Mouse (Mus musculus) testis, postnatal 14 days (tissue): Measurements from ENCODE around the gene Dpyd.

Experiments used
- DNase-seq: peaks from one replicate; pipeline ENCODE4 v3.0.0; 2021; ENCODE audit warnings: low spot score

Gene Dpyd

GRCm38 (mm10) chr3:119361555-119362385, 799.8 kb downstream of the Dpyd start:
- no peak for DNase-seq

- DNase-seq = no peak
Measured at GRCm38 (mm10) chr3:119362392-119362791, 800.5 kb downstream of the Dpyd start.

DNA sequence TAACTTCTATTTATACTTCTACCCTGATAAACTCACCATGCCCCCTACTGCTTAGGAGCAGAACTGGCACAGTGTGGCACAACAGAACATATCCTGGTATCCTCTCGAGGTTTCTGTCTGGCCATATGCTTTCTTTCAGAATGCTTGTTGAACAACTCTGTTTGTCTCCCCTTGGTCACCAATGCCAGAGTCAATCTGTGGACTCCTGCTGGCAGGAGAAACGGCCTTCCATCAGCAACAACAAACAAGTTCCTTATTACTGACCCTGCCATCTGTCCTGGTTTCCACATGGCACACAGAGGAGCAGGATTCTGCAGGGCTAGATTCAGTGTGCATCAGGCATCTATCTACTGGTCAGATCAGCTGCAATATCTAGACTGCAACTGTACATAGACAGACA, 807.0 kb downstream of the Dpyd start:
- no peak for DNase-seq

DNA sequence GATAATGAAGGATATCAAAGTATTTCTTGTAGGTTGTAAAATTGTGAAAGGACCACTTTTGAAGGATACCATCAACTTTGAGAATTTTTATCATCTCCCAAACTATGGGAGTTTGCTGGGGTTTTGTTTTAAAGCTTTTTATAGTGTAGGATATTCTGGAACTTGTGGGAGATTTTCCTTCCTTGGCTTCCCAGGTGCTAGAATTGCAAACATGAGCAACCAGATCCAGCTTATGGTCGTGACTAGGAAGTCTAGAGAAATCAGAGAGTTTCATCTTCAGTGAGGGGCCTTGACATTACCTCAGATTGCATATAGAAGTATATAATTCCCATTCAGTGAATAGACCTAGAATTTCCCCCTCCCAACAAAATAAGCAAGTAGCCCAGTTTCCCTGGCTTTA, 819.2 kb downstream of the Dpyd start:
- no peak for DNase-seq

- no peak for DNase-seq
Measured at GRCm38 (mm10) chr3:119382395-119382794, 820.5 kb downstream of the Dpyd start.

DNA sequence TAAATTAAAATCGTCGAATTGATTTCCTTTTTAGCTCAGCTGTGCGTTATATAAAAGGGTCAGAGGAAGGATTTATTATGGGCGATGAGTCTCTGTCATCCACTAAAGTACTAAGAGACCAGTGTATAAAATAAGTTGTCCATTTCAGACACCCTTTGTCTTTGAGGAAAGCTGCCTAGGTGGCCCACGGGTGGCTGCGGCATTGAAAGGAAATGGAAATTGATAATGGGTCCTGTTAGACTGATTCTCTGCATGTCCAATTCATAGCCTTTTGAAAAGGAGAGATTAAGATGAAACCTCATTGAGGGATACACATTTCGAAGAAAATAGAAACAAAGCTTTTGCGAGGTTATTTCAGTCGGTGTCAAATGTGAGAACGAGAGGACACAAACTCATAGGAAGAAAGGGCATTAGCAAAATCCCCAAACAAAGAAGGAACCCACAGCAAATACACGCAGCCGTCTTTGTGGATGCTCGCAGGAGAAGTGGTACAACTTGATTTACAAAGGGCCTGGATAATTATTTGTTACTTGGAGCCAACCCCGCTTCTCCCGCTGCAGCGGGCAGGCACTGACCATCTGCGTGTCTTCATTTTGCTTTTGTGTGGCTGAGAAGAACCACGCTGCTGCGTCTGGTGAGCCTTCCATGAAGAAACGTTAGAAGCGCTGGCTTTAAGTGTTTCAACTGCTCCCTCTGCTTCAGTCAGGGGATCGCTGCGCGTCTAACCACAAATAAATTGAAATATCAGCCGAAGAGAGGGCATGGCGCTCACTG, 825.6 kb downstream of the Dpyd start:
- DNase-seq = peak; percentile 3

DNA sequence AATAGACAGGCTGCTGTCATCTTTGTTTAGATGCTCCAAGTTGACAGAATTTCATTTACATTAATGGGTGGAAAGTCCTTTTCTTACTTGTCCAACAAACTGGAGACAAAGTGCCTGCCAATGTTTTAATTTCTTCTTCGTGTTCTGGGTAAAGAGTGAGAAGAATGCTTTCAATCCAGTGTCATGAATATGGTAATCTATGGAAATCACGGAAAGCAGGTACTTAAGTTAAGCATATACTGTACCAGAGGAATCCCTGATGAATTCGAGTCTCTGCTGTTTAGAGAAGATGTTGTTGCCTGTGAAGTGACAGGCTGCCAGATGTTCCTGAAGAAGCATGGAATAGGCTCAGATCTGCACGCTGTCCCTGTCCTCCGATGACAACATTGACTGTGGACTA, 835.3 kb downstream of the Dpyd start:
- DNase-seq = no peak

DNA sequence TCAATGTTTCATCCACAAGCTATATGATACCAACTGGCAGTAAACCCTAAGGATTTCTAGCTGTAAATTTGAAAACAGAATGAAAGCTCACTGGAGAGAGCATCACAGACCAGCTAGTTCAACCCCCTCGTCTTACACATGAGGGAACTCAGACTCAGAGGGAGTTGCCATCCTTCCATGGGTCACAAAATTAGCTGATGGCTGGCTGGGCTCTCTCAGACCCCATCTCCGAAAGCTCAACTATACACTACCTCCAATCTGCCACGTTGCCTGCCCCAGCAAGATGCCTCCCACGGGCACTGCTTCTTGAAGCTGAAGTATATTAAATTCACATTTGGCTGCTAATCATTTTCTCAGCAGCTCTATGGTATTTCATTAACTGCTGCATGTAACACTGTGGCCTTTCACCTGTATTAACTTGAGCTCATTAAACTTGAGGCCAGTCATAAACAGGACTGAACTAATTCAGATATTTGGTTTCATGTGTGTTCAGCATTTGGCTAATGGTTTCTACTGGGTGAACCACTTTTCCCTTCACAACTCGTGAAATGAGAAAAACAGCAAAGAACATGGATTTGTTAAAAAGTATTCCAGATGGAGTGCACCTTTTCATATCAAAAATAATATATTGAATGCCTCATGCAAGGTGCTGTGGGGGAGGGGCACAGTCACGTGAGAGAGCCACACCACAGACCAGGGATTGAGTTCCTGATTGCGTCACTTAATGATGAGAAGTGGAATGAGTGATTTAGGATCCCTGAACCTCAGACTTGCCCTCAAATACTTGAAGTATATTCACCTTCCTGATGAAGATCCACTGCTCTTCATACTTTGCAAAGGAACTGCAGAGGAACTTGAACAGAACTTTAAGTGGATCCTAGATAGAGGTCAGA, 841.2 kb downstream of the Dpyd start:
- no peak for DNase-seq

GRCm38 (mm10) chr3:119419087-119419709, 857.3 kb downstream of the Dpyd start:
- no peak for DNase-seq

DNA sequence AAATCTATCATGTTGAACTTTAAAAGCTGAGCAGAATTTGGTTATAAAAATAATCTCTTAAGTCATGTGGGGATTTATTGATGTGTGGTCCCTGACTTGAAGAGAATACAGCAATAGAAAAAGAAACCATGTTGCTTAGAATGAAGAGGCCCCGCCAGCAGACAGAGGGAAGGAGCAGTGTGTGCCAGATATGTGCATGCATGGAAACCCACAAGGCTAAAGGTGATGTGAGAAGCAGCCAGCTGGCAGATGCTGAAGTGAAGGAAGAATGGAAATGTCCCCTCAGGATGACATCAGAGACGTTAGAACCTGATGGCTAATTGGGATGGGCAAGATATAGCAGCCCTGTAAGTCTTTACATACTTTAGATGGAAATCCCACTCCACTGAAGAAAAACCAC, 857.8 kb downstream of the Dpyd start:
- DNase-seq = no peak

- no peak for DNase-seq
Measured at GRCm38 (mm10) chr3:119431339-119431738, 869.4 kb downstream of the Dpyd start.

DNA sequence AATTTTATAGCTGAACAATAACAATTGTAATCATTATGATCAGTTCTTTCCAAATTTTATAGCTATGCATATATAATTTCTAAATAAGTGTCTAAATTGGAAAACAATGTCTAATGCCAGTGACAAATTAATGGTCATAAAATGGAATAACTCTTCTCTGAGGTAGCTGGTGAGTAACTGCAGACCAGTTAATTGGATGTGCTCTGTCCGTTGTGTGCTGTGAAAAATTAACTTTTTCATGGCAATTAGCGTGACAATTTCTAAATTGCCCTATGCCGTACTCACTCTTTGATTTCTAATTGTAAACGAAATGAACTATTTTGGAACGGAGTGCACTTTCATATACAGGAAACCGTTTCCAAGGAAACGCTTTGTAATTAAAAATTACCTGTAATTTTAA, 869.8 kb downstream of the Dpyd start:
- no peak for DNase-seq

GRCm38 (mm10) chr3:119447559-119447958, 885.6 kb downstream of the Dpyd start:
- no peak for DNase-seq

DNA sequence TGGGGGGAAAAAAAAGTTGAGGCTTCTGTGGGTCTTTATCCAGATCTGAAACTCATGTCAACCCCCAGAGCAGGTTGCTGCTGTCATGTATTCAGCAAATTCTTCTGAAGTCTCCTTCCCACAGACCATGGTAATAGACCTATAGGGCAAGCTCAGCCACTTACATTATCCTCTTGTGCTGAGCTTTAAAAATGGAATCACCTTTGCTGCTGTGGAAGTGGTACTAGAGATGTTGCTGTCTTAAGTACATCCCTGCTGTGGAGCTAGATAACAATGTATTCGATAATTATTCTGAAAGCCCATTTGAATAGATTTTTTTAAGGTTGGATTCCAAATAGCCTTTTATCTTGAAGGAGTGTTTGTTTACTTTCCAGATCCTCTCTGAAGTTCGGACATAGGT, 902.1 kb downstream of the Dpyd start:
- no peak for DNase-seq

- DNase-seq = no peak
Measured at GRCm38 (mm10) chr3:119464479-119464878, 902.5 kb downstream of the Dpyd start.

- no peak for DNase-seq
Measured at GRCm38 (mm10) chr3:119467723-119468122, 905.8 kb downstream of the Dpyd start.
